ENCODE assay signal across 8 mouse cellular contexts in genomic region chr8:44937905-44938642, GRCm38 (mm10). TPM values are rescaled to one million over a fixed set of nuclear protein-coding genes. Genes with fewer than 3 reads are reported as not detected.
DNase-seq lines count a peak whose midpoint lies in the region; ATAC-seq and TF ChIP-seq lines count a peak whose summit lies in the region.

No protein-coding gene starts in this region.

- H3ac ChIP-seq in C2C12 (ENCODE audit: control insufficient read depth, insufficient read length, low read depth) = peak overlapping the region; percentile 96

- peaks cover 44% of the 10 kb centered on the region for H3K79me3 ChIP-seq in C2C12 (ENCODE audit: low read depth)

- peaks cover 72% of the 10 kb centered on the region for H3K79me2 ChIP-seq in C2C12 (ENCODE audit: control insufficient read depth, insufficient read depth)

- H3K4me3 ChIP-seq in C2C12 (ENCODE audit: insufficient read depth, poor library complexity, severe bottlenecking) = peak overlapping the region; percentile 64
- H3K4me3 ChIP-seq in forebrain, embryonic 16.5 days (replicated peaks; ENCODE audit: low read length) = peak overlapping the region; percentile 77
- peak overlapping the region; percentile 56 for H3K4me3 ChIP-seq in liver, embryonic 12.5 days

- H3K9ac ChIP-seq in forebrain, embryonic 16.5 days (replicated peaks; ENCODE audit: low read depth, low read length) = peak overlapping the region; percentile 65
- peak overlapping the region; percentile 48; the same call in 1 of the 2 replicates for H3K9ac ChIP-seq in liver, embryonic 12.5 days

- H3K9me3 ChIP-seq in forebrain, embryonic 16.5 days (ENCODE audit: control insufficient read depth, low read length) = no peaks in the 10 kb centered on the region
- H3K9me3 ChIP-seq in liver, embryonic 12.5 days (replicated peaks) = no peaks in the 10 kb centered on the region

- under 1% methylated on average over 84 of the region's 87 CpGs for WGBS in forebrain, embryonic 16.5 days
- WGBS in liver, embryonic 12.5 days (ENCODE audit: insufficient replicate concordance) = under 1% methylated on average over 74 of the region's 87 CpGs

- peaks cover 19% of the 10 kb centered on the region for H3K4me1 ChIP-seq in forebrain, embryonic 16.5 days (replicated peaks; ENCODE audit: control insufficient read depth, insufficient read depth, low read length)
- 0 out of 2 replicates have a peak, but pooled peaks cover 4% of the 10 kb centered on the region for H3K4me1 ChIP-seq in liver, embryonic 12.5 days

- peak overlapping the region; percentile 97 for H3K4me2 ChIP-seq in forebrain, embryonic 16.5 days (ENCODE audit: low read length)
- peak overlapping the region; percentile 65 for H3K4me2 ChIP-seq in liver, embryonic 12.5 days

- peaks cover 4% of the 10 kb centered on the region for H3K36me3 ChIP-seq in C2C12 (ENCODE audit: control insufficient read depth, insufficient read depth)
- H3K36me3 ChIP-seq in forebrain, embryonic 16.5 days (ENCODE audit: control insufficient read depth, insufficient read depth) = no peaks in the 10 kb centered on the region
- H3K36me3 ChIP-seq in liver, embryonic 12.5 days = no peaks in the 10 kb centered on the region

- peak; percentile 91 for DNase-seq in cerebellum, adult 11 months
- DNase-seq in heart, postnatal 10 days = peak; percentile 95 to 96
- DNase-seq in kidney, postnatal 36 days = peak; percentile 92 to 96
- peak; percentile 94 for DNase-seq in neural tube, embryonic 10.5 days (ENCODE audit: extremely low spot score, low spot score)
- DNase-seq in testis, postnatal 10 days (ENCODE audit: low spot score) = peak; percentile 96

- no peaks in the 10 kb centered on the region for H3K27me3 ChIP-seq in C2C12 (ENCODE audit: control insufficient read depth, insufficient read depth, insufficient read length)
- H3K27me3 ChIP-seq in forebrain, embryonic 16.5 days (replicated peaks; ENCODE audit: control insufficient read depth, insufficient read depth, low read length) = no peaks in the 10 kb centered on the region
- H3K27me3 ChIP-seq in liver, embryonic 12.5 days (replicated peaks) = peaks cover 70% of the 10 kb centered on the region

- peak; percentile 80 for ATAC-seq in forebrain, embryonic 16.5 days
- ATAC-seq in liver, embryonic 12.5 days = peak; percentile 77

- intact Hi-C loops in heart, postnatal 10 days (cut with DNase I) = loop anchor here (1.0 to 10.0 kb wide), 3 partner anchors 48 to 843 kb away; no protein-coding TSS in a partner anchor

- peak overlapping the region; percentile 70 for H3K27ac ChIP-seq in forebrain, embryonic 16.5 days (ENCODE audit: low read length)
- 0 out of 2 replicates have a peak overlapping the region, but pooled peaks have one; percentile 54 for H3K27ac ChIP-seq in liver, embryonic 12.5 days

- peak; percentile 68 for TF ChIP-seq CTCF in C2C12 (IDR thresholded peaks at IDR 0.05; ENCODE audit: control insufficient read depth, insufficient read depth, insufficient read length)

TF ChIP-seq in C2C12, 6 proteins besides CTCF, POLR2A, EP300 and RAD21:
- TF ChIP-seq MYOG (IDR thresholded peaks at IDR 0.05; ENCODE audit: control insufficient read depth, extremely low read depth, insufficient read length) (no peak), MYOD1 (IDR thresholded peaks at IDR 0.05; ENCODE audit: control insufficient read depth, insufficient read length, low read depth) (no peak)

RNA-seq across cellular contexts. Expression of gene Fat1, which starts 2.8 kb away (rescaled TPM):
- 24.4 TPM for polyA plus RNA-seq in C2C12 (2012; fragmentation: generic; extraction: Trizol)
- polyA plus RNA-seq in forebrain, embryonic 16.5 days (2015; fragmentation: Nextera tagmentation; extraction: Ambion mirVana) = 8.7 and 10.4 TPM in 2 replicates
- total RNA-seq in heart, postnatal 10 days (2021) = 10 to 100 TPM; 35.8 to 44.0 TPM
- polyA plus RNA-seq in liver, embryonic 12.5 days (2016; fragmentation: Nextera tagmentation; extraction: Ambion mirVana) = 1.8 TPM in 2 replicates

Comparison
In these comparisons a context has a peak if more than half of its experiments do, and no peak if none do; other contexts are left out.
1. Peak in every context shown above with its lines: DNase-seq, ATAC-seq, H3K4me3 ChIP-seq and H3K27ac ChIP-seq.